Mouse (Mus musculus): ENCODE measurements around the gene Platr25. TPM values are rescaled to one million over a fixed set of nuclear protein-coding genes. Genes with fewer than 3 reads are reported as not detected.
"Not testable (repeated sequence)": the region's sequence is repeated elsewhere in the genome, so short reads cannot be mapped to it uniquely, and the experiment has no call there.

Platr25 gene
- polyA plus RNA-seq, 1 experiment from 2014 or later, result 37.2 TPM

- peak overlapping the region; percentile 50; the same call in 1 of the 2 replicates for H3K27ac ChIP-seq (ENCODE audit: low read depth, low read length)
- not testable (repeated sequence) for H3K9me3 ChIP-seq (replicated peaks; ENCODE audit: control insufficient read depth, low read length); H3K27me3 ChIP-seq (replicated peaks; ENCODE audit: control insufficient read depth, insufficient read depth, low read length); H3K4me1 ChIP-seq (ENCODE audit: control insufficient read depth, insufficient read depth, low read length); H3K36me3 ChIP-seq (ENCODE audit: control insufficient read depth, insufficient read depth, low read length)
- H3K4me2 ChIP-seq (ENCODE audit: low read length), result peak overlapping the region; percentile 48
- peak; percentile 100 for ATAC-seq
- H3K4me3 ChIP-seq (ENCODE audit: low read depth, low read length), result peak overlapping the region; percentile 37
- peak overlapping the region; percentile 54 for H3K9ac ChIP-seq (ENCODE audit: low read length)
- DNase-seq (ENCODE audit: low spot score), result peak; percentile 61
- WGBS, result 1% methylated on average over 15 of the region's 20 CpGs
These were observed 75.8 kb downstream of the Platr25 start for GRCm38 (mm10) chr13:62684608-62685286.

- Histone ChIP-seq H3K4me2 (ENCODE audit: low read length) (peak overlapping the region; percentile 47), H3K9ac (ENCODE audit: low read length) (peak overlapping the region; percentile 25; the same call in 1 of the 2 replicates), H3K4me3 (ENCODE audit: low read depth, low read length) (peak overlapping the region; percentile 32), H3K9me3 (replicated peaks; ENCODE audit: control insufficient read depth, low read length) (peaks cover 2% of the 10 kb centered on the region; the same call in 1 of the 2 replicates), H3K4me1 (ENCODE audit: control insufficient read depth, insufficient read depth, low read length) (no peaks in the 10 kb centered on the region), H3K27me3 (replicated peaks; ENCODE audit: control insufficient read depth, insufficient read depth, low read length) (no peaks in the 10 kb centered on the region), H3K36me3 (ENCODE audit: control insufficient read depth, insufficient read depth, low read length) (no peaks in the 10 kb centered on the region), H3K27ac (ENCODE audit: low read depth, low read length) (no peak overlapping the region)
- ATAC-seq (peak; percentile 91), DNase-seq (ENCODE audit: low spot score) (no peak)
- WGBS, result 24% methylated on average over 8 of the region's 8 CpGs
These were observed 107.2 kb downstream of the Platr25 start for GRCm38 (mm10) chr13:62653369-62653743.

- WGBS, result 1% methylated on average over 16 of the region's 16 CpGs
- not testable (repeated sequence) for H3K9me3 ChIP-seq (replicated peaks; ENCODE audit: control insufficient read depth, low read length); H3K27me3 ChIP-seq (replicated peaks; ENCODE audit: control insufficient read depth, insufficient read depth, low read length); H3K27ac ChIP-seq (ENCODE audit: low read depth, low read length); H3K36me3 ChIP-seq (ENCODE audit: control insufficient read depth, insufficient read depth, low read length); H3K4me1 ChIP-seq (ENCODE audit: control insufficient read depth, insufficient read depth, low read length)
- ATAC-seq (peak; percentile 100), DNase-seq (ENCODE audit: low spot score) (peak; percentile 92)
- peak overlapping the region; percentile 62 for H3K9ac ChIP-seq (ENCODE audit: low read length)
- H3K4me3 ChIP-seq (ENCODE audit: low read depth, low read length), result peak overlapping the region; percentile 32
- peak overlapping the region; percentile 47 for H3K4me2 ChIP-seq (ENCODE audit: low read length)
These were observed 107.7 kb downstream of the Platr25 start for GRCm38 (mm10) chr13:62652681-62653368.

GRCm38 (mm10) chr13:62627071-62627470 lies 133.4 kb downstream of the Platr25 start:
- H3K27ac ChIP-seq (ENCODE audit: low read depth, low read length); H3K36me3 ChIP-seq (ENCODE audit: control insufficient read depth, insufficient read depth, low read length); H3K9me3 ChIP-seq (replicated peaks; ENCODE audit: control insufficient read depth, low read length); H3K27me3 ChIP-seq (replicated peaks; ENCODE audit: control insufficient read depth, insufficient read depth, low read length); H3K4me1 ChIP-seq (ENCODE audit: control insufficient read depth, insufficient read depth, low read length); ATAC-seq; H3K4me3 ChIP-seq (ENCODE audit: low read depth, low read length); H3K4me2 ChIP-seq (ENCODE audit: low read length); H3K9ac ChIP-seq (ENCODE audit: low read length): not testable (repeated sequence)
- peak; percentile 51 for DNase-seq (ENCODE audit: low spot score)
- WGBS, result 46% methylated on average over 1 of the region's 1 CpGs

- not testable (repeated sequence) for H3K27me3 ChIP-seq (replicated peaks; ENCODE audit: control insufficient read depth, insufficient read depth, low read length); H3K27ac ChIP-seq (ENCODE audit: low read depth, low read length); H3K36me3 ChIP-seq (ENCODE audit: control insufficient read depth, insufficient read depth, low read length); H3K4me1 ChIP-seq (ENCODE audit: control insufficient read depth, insufficient read depth, low read length); H3K9me3 ChIP-seq (replicated peaks; ENCODE audit: control insufficient read depth, low read length)
- DNase-seq (ENCODE audit: low spot score), result peak; percentile 18
- H3K4me3 ChIP-seq (ENCODE audit: low read depth, low read length), result peak overlapping the region; percentile 38
- ATAC-seq, result peak; percentile 85
- WGBS, result 7% methylated on average over 7 of the region's 7 CpGs
- H3K4me2 ChIP-seq (ENCODE audit: low read length), result peak overlapping the region; percentile 50
- H3K9ac ChIP-seq (ENCODE audit: low read length), result peak overlapping the region; percentile 49
These were observed 136.2 kb downstream of the Platr25 start for GRCm38 (mm10) chr13:62624277-62624665.

GRCm38 (mm10) chr13:62623577-62624276 lies 136.8 kb downstream of the Platr25 start, which contains the start of gene 6720489N17Rik:
6720489N17Rik (minus strand) TSS chr13:62624182.
- peak within 1 kb of the TSS; percentile 58 for H3K9ac ChIP-seq (ENCODE audit: low read length)
- WGBS, result 2% methylated on average over 15 of the region's 15 CpGs
- not testable (repeated sequence) for H3K27ac ChIP-seq (ENCODE audit: low read depth, low read length); H3K4me1 ChIP-seq (ENCODE audit: control insufficient read depth, insufficient read depth, low read length); H3K36me3 ChIP-seq (ENCODE audit: control insufficient read depth, insufficient read depth, low read length); H3K9me3 ChIP-seq (replicated peaks; ENCODE audit: control insufficient read depth, low read length); H3K27me3 ChIP-seq (replicated peaks; ENCODE audit: control insufficient read depth, insufficient read depth, low read length)
- peak within 1 kb of the TSS; percentile 50 for H3K4me2 ChIP-seq (ENCODE audit: low read length)
- peak within 1 kb of the TSS; percentile 38 for H3K4me3 ChIP-seq (ENCODE audit: low read depth, low read length)
- ATAC-seq, result peak; percentile 100
- peak; percentile 96 for DNase-seq (ENCODE audit: low spot score)

MicroRNA genes within 50 kb of the gene (microRNA counts, 519-probe panel; counts per million panel counts)
- not detected for microRNA mmu-miR-713

Small RNA genes lying within 50 kb of the gene (microRNA-seq; reads per million reads assigned to microRNA genes)
- gene Gm24020, result not detected
- not detected for gene Gm24588
- not detected for gene Mir713

Other genes starting within 250 kb of the Platr25 start
- gene Zfp935, start 202.2 kb downstream of the Platr25 start, polyA plus RNA-seq (2014; fragmentation: Nextera tagmentation; extraction: Ambion mirVana), result not detected in 2 replicates
- 13.2 and 15.4 TPM in 2 replicates for gene Zfp934, start 189.5 kb downstream of the Platr25 start, polyA plus RNA-seq (2014; fragmentation: Nextera tagmentation; extraction: Ambion mirVana)
- 10.0 and 10.7 TPM in 2 replicates for gene 6720489N17Rik, start 136.5 kb downstream of the Platr25 start, polyA plus RNA-seq (2014; fragmentation: Nextera tagmentation; extraction: Ambion mirVana)
- gene Gm5141, start 25.1 kb upstream of the Platr25 start, polyA plus RNA-seq (2014; fragmentation: Nextera tagmentation; extraction: Ambion mirVana), result 10.1 and 14.4 TPM in 2 replicates
- gene Fbp2, start 97.7 kb upstream of the Platr25 start, polyA plus RNA-seq (2014; fragmentation: Nextera tagmentation; extraction: Ambion mirVana), result 0.13 TPM in 1 of 2 replicates, not detected in the other
- gene Fbp1, start 127.6 kb upstream of the Platr25 start, polyA plus RNA-seq (2014; fragmentation: Nextera tagmentation; extraction: Ambion mirVana), result not detected in 2 replicates
- 23.5 and 28.0 TPM in 2 replicates for gene 2010111I01Rik, start 204.2 kb upstream of the Platr25 start, polyA plus RNA-seq (2014; fragmentation: Nextera tagmentation; extraction: Ambion mirVana)